Mouse (Mus musculus): ENCODE results near the gene Btbd17. TPM values are rescaled to one million over a fixed set of nuclear protein-coding genes. Genes with fewer than 3 reads are reported as not detected.

Gene Btbd17
- polyA plus RNA-seq (2012; rRNA removed): 0.14 and 0.18 TPM in 2 replicates

DNA sequence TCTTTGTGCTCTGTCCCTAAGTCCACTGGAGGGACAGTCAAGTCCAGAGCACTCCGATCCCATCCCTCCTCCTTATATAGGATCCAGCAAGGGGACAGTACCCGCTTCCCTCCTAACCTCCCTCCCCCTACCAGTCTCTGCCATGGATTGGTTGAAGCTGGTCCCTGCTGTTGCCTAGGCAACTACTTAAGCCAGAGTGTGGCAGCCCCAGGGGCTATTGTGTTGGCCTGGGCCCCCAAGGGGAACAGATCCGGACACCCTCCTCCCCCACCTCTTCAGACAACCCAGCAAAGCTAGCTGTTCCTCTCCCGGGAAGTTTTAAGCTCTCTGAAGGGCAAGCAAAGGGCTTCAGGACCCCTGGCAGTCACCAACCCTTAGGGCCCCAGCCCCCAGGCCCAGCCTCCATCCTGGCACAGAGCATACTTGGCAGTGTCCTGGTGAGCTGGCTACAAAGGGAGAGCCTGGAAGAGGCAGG lies at the start of gene Btbd17:
Btbd17 (minus strand) TSS at position 98 of the 475 bp plus-strand sequence.
- Histone ChIP-seq H3K4me3 (ENCODE audit: extremely low read depth, insufficient read depth, insufficient read length) (peak within 1 kb of the TSS; percentile 51; the same call in 1 of the 2 replicates), H3K27ac (ENCODE audit: insufficient read depth, low read length) (no peak within 1 kb of the TSS), H3K27me3 (ENCODE audit: control insufficient read depth, insufficient read depth, low read length) (peaks cover 6% of the 10 kb centered on the region), H3K36me3 (ENCODE audit: control insufficient read depth, insufficient read depth, low read length) (no peaks in the 10 kb centered on the region), H3K4me1 (ENCODE audit: control insufficient read depth, insufficient read depth, insufficient read length) (peaks cover 11% of the 10 kb centered on the region)
- WGBS: 41% methylated on average over 4 of the region's 4 CpGs
- no peak for TF ChIP-seq CTCF (IDR thresholded peaks at IDR 0.05; ENCODE audit: extremely low read depth, insufficient read depth, insufficient read length, insufficient replicate concordance)
- no peak for TF ChIP-seq POLR2A (IDR thresholded peaks at IDR 0.05; ENCODE audit: low read depth, low read length)
- no peak for DNase-seq (ENCODE audit: low read depth in 1 of 2, low spot score in 2 of 2)

DNA sequence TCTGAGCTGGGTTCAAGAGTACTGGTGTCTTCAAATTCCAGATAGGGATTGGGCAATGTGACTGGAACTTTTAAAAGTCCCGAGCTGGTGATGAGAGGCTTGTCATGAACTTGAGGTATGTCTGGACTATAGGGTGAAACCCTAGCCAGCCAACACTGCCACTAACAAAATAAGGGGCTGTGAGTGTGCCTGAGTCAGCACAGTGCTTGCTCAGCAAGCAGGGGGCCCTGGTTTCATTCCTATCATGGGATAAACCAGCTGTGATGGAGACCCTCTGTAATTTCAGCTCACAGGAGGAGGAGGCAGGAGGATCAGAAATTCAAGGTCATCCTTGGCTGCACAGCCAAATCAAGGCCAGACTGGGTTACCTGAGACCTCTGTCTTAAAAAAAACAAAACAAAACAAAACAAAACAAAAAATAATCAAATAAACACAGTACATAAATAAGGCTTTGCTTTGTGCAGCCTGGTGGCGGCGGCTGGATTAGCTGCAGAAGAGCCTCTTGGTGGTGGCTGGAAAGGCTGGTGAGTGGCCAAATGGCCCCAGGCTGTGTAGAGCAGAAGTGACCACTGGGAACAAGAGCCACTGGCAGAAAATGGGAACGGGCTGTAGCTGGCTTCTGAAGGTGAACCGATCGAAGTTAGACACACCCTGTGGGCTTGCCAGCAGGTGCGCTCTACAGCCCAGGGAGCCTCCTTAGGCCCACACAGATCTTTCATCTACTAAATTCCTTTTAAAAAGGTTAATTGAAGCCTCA lies 48.9 kb upstream of the Btbd17 start:
- DNase-seq (ENCODE audit: low read depth in 1 of 2, low spot score in 2 of 2): no peak
- Histone ChIP-seq H3K4me3 (ENCODE audit: extremely low read depth, insufficient read depth, insufficient read length) (no peak overlapping the region), H3K27ac (ENCODE audit: insufficient read depth, low read length) (no peak overlapping the region), H3K27me3 (ENCODE audit: control insufficient read depth, insufficient read depth, low read length) (no peaks in the 10 kb centered on the region), H3K36me3 (ENCODE audit: control insufficient read depth, insufficient read depth, low read length) (no peaks in the 10 kb centered on the region), H3K4me1 (ENCODE audit: control insufficient read depth, insufficient read depth, insufficient read length) (no peaks in the 10 kb centered on the region; the same call in 1 of the 2 replicates)
- 81% methylated on average over 7 of the region's 7 CpGs for whole genome bisulfite sequencing
- TF ChIP-seq POLR2A (IDR thresholded peaks at IDR 0.05; ENCODE audit: low read depth, low read length) (no peak), CTCF (IDR thresholded peaks at IDR 0.05; ENCODE audit: extremely low read depth, insufficient read depth, insufficient read length, insufficient replicate concordance) (no peak)

DNA sequence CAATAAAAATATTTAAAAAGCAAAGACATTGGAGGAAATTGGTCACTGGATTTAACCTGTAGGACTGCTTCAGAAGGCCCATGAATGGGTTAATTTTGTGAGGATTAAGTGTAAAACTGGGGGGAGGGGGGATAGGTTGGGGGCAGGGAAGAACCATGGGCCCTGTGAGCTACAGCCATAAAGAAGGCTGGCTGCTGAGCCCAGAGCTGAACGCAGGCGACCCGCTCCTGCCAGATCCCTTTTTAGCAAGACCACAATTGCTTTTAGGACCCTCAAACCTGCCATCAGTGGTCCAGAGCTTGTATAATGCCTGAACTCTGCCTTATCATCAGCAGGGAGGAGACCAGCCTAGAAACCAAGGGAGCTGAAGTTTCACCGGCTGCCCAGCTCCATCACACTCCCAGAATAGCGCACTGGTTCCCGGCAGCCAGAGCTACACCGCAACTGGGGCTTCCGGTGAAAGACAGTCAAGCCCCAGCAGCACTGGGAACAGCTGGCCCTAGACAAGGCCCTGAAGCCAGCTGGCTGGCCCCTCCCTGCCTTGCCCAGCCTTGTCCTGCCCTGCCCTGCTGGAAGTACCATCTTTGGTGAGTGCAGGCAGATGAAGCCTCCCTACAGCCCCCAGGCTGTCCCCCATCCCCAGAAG lies 48.2 kb upstream of the Btbd17 start:
- H3K27ac ChIP-seq (ENCODE audit: insufficient read depth, low read length): no peak overlapping the region
- DNase-seq (ENCODE audit: low read depth in 1 of 2, low spot score in 2 of 2): no peak

DNA sequence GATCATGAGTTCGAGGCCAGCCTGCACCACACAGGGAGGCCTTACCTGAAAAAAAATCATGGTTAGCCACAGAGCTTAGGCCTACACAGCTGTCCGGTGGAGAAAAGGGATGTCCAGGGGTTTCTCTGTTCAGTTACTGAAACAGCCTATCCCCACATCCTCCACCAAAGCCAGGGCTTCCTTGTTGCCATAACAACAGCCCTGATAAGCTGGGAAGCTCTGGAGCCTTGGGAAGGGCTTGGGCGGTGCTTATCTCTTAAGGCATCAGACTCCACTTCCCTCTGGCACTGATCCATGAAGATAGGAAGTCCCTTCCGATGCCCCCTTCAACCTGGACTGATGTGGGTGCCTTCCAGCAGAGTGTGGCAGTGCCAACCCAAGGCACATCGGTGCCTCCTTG lies 37.4 kb upstream of the Btbd17 start:
- no peaks in the 10 kb centered on the region for H3K36me3 ChIP-seq (ENCODE audit: control insufficient read depth, insufficient read depth, low read length)
- H3K4me3 ChIP-seq (ENCODE audit: extremely low read depth, insufficient read depth, insufficient read length): no peak overlapping the region
- TF ChIP-seq POLR2A (IDR thresholded peaks at IDR 0.05; ENCODE audit: low read depth, low read length): no peak
- DNase-seq (ENCODE audit: low read depth in 1 of 2, low spot score in 2 of 2): no peak
- no peak overlapping the region for H3K27ac ChIP-seq (ENCODE audit: insufficient read depth, low read length)
- no peaks in the 10 kb centered on the region for H3K27me3 ChIP-seq (ENCODE audit: control insufficient read depth, insufficient read depth, low read length)
- WGBS: 80% methylated on average over 5 of the region's 5 CpGs
- no peaks in the 10 kb centered on the region; the same call in 1 of the 2 replicates for H3K4me1 ChIP-seq (ENCODE audit: control insufficient read depth, insufficient read depth, insufficient read length)

More for the DNA sequence above, 48.2 kb upstream of the Btbd17 start:
- Histone ChIP-seq H3K36me3 (ENCODE audit: control insufficient read depth, insufficient read depth, low read length) (no peaks in the 10 kb centered on the region), H3K4me3 (ENCODE audit: extremely low read depth, insufficient read depth, insufficient read length) (no peak overlapping the region), H3K27me3 (ENCODE audit: control insufficient read depth, insufficient read depth, low read length) (no peaks in the 10 kb centered on the region), H3K4me1 (ENCODE audit: control insufficient read depth, insufficient read depth, insufficient read length) (no peaks in the 10 kb centered on the region; the same call in 1 of the 2 replicates)
- 28% methylated on average over 8 of the region's 8 CpGs for WGBS
- TF ChIP-seq POLR2A (IDR thresholded peaks at IDR 0.05; ENCODE audit: low read depth, low read length) (no peak), CTCF (IDR thresholded peaks at IDR 0.05; ENCODE audit: extremely low read depth, insufficient read depth, insufficient read length, insufficient replicate concordance) (no peak)

DNA sequence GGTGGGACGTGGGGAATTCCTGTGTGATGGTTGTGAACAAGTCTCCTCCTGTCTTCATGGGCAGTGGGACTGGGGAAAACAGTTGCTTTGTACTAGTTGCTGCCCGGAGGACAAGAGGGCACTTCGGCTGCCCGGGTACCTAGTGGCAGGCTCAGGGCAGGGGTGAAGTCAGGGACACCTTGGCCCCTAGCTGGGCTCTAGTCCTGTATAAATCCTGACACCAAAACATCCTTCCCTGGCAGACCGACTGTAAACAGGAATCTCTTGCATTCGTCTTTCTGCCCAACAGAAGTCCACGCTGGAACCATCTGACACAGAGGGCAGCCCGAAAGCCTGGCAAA lies 34.7 kb upstream of the Btbd17 start:
- no peak for DNase-seq (ENCODE audit: low read depth in 1 of 2, low spot score in 2 of 2)
- H3K4me3 ChIP-seq (ENCODE audit: extremely low read depth, insufficient read depth, insufficient read length): no peak overlapping the region
- WGBS: 78% methylated on average over 8 of the region's 8 CpGs
- H3K27me3 ChIP-seq (ENCODE audit: control insufficient read depth, insufficient read depth, low read length): no peaks in the 10 kb centered on the region
- TF ChIP-seq CTCF (IDR thresholded peaks at IDR 0.05; ENCODE audit: extremely low read depth, insufficient read depth, insufficient read length, insufficient replicate concordance): no peak
- TF ChIP-seq POLR2A (IDR thresholded peaks at IDR 0.05; ENCODE audit: low read depth, low read length): no peak
- H3K4me1 ChIP-seq (ENCODE audit: control insufficient read depth, insufficient read depth, insufficient read length): no peaks in the 10 kb centered on the region; the same call in 1 of the 2 replicates
- no peaks in the 10 kb centered on the region for H3K36me3 ChIP-seq (ENCODE audit: control insufficient read depth, insufficient read depth, low read length)
- no peak overlapping the region for H3K27ac ChIP-seq (ENCODE audit: insufficient read depth, low read length)

DNA sequence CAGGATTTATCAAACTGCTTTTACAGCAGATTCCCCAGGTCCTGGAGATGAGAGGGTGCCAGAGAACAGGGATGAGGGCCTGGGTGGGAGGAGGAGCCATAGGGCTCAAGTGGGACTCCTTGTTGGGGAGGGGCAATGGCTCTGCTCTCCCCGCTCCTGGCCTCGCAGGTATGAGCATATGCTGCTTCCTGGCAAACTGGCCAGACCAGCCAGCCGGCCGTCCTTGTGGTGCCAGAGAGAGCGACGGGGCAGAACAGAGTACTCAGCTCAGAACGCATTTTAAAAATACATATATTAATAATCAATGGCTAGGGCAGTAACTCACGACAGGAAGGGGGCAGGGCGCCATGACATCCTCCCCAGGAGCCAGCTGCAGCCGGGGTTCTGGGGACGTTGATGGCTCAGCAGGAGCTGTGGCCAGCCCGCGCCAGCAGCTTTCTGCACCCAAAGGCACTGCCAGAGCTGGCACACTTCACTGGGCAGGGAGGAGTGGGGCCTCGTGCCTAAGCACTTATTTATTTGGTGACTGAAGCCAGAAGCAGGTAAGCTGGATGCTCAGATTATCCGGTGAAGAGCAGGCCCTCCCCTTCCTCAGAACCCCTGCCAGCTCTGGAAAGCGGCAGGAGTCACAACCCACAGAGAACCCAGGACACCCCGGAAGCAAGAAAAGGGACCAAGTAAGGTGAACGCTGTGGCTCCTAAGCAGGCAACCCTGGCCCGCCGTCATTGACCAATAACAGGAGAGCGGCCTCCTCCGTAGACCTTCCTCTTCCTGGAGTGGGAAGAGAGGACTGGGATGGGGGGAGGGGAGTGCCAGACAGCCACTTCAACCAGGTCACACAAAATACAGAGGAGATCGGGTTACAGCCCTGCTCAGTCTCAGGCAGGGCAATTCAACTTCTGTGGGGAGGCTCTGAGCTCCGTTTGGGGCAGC lies 34.0 kb upstream of the Btbd17 start:
- H3K4me1 ChIP-seq (ENCODE audit: control insufficient read depth, insufficient read depth, insufficient read length): no peaks in the 10 kb centered on the region; the same call in 1 of the 2 replicates
- no peak overlapping the region; the same call in 1 of the 2 replicates for H3K4me3 ChIP-seq (ENCODE audit: extremely low read depth, insufficient read depth, insufficient read length)
- no peaks in the 10 kb centered on the region for H3K36me3 ChIP-seq (ENCODE audit: control insufficient read depth, insufficient read depth, low read length)
- no peak overlapping the region for H3K27ac ChIP-seq (ENCODE audit: insufficient read depth, low read length)
- 24% methylated on average over 24 of the region's 24 CpGs for WGBS
- TF ChIP-seq CTCF (IDR thresholded peaks at IDR 0.05; ENCODE audit: extremely low read depth, insufficient read depth, insufficient read length, insufficient replicate concordance) (no peak), POLR2A (IDR thresholded peaks at IDR 0.05; ENCODE audit: low read depth, low read length) (no peak)
- DNase-seq (ENCODE audit: low read depth in 1 of 2, low spot score in 2 of 2): no peak
- H3K27me3 ChIP-seq (ENCODE audit: control insufficient read depth, insufficient read depth, low read length): no peaks in the 10 kb centered on the region
